Mouse (Mus musculus) fat pad, adult 2 months (tissue): ENCODE data around the gene Bmp8a.
"Not testable (repeated sequence)": the region's sequence is repeated elsewhere in the genome, so short reads cannot be mapped to it uniquely, and the experiment has no call there.

Experiments
- DNase-seq: peaks from one replicate; pipeline ENCODE4 v3.0.0-alpha.2; 2011; ENCODE audit warnings: low read depth, low spot score; ENCODE audit errors: extremely low read depth

The Bmp8a gene

DNA sequence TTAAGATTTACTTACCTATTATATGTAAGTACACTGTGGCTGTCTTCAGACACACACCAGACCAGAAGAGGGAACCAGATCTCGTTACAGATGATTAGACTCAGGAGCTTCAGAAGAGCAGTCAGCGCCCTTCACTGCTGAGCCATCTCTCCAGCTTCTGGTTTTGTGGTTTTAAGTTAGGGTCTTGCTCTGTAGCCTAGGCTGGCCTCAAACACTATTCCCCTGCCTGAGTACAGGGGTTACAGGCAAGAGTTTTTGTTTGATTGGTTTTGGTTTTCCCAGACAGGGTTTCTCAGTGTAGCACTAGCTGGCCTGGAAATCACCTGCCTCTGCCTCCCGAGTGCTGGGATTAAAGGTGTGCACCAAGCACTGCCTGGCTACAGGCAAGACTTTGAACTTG is 50.7 kb downstream of the Bmp8a start:
- DNase-seq = no peak

DNA sequence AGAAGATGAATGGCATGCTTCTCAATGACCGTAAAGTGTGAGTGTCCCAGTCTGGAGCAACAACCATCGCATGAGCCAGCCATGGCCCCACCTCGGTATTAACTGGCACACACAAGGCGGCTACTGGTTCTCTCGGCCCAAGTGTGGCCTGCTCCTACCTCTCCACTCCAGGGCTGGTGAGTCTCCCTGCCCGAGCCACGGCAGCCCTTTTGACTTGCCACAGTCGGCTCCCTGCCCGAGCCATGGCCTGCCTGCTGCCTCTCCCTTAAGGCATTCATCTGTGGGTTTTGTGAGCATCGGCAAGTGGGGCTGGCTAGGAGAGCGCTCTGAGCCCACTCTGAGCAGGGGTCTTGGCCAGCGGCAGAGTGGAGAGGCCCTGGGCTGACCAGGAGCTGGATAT is 54.0 kb downstream of the Bmp8a start:
- DNase-seq = no peak

DNA sequence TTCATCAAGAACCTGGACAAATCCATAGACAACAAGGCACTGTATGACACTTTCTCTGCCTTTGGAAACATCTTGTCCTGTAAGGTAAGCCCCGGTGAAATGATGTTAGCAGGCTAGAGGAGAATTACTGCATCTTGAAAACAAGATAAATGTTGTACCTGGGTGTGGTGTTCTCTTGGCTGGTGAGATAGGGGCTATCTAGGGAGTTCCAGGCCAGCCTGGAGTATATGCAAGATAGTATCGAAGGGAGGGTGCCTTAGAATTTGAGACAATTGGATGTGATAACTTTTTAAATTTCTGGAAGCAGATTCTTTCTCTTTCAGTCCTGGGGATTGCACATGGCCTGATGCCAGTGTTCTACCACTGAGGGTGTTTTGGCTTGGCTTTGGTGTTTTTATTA is 56.3 kb downstream of the Bmp8a start:
- no peak for DNase-seq

DNA sequence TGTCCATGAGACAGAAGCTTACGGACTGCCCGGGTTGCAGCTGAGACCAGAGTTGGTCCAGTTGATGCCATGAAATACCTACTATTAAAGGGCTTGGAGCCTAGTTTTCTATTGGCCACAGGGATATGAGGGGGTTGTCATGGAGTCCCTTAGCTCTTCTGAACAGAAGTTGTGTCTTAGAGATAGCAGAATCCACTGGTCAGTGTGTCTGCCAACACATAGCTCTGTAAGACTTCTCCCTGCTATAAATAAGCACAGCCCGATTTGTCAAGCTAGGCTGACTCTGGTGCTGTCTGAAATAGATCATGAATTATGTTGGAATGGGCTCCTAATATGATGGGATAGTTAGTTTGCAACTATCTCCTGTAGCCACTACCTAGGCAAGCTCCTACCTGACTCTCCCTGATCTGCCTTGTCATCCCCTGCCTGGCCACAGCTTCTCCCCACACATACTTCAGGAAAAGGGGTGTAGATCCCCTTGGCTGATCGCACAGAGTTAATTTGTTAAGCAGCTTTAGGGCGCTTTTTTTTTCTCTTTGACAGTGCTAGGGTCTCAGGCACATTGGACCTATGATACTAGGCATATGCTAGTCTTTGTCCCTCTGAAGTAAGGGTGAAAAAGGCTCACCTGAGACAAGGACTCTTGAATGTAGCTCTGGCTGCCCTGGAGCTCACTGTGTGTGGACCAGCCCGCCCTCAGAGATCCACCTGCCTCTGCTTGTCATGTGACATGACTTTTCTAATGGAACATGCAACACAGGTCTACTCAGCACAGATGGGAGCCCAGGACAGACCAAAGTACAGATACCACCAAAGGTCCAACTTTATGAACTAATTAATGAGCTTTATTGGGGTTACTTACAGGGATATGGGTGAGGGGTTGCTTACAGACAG is 58.1 kb downstream of the Bmp8a start:
- no peak for DNase-seq

DNA sequence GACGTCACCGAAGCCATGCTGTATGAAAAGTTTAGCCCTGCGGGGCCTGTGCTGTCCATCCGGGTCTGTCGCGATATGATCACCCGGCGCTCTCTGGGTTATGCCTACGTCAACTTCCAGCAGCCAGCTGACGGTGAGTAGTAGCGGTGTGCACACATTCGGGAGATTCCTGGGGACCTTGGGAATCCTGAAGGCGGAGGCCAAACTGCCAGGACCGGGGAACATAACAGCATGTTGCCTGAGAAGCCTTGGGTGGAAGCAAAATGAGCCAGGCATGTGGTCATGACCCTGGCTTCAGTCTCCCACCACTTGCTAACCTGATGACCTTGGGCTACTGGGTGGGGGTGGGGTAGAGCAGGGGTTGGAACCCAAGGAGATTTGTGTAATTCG is 59.4 kb downstream of the Bmp8a start:
- DNase-seq = not testable (repeated sequence)

DNA sequence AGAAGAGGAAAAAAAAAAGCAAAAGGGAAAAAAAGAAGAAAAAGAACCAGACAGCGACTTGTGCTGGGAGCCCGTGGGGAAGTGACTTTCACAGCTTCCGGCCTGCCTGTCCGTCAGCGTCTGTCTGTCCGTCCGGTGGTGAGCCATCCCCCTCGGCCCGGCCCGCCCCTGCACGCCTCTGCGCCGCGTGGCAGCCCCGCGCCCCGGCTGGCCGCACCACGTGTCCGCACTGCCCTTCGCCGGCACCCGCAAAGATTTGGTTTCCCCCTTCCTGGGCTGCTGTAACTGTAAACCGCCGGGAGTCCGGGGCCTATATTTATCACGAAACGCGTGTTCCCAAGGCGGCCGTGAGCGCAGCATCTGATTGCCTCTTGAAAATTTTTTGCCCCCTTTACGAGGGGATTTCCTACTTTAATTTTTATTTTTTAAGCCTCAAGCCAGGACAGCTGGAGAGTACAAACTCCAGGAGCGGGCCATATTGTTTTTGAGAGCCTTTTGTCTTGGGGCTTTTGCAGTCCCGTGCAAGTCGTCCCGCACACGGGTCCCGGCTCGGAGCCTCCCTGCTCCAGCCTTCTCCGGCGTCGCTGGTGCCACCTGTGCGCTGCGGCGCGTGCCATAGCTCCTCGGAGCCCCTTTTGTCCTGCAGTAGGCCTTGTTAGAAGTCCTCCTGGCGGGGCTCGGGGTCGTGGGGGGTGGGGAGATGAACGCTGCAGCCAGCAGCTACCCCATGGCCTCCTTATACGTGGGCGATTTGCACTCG is 60.0 kb downstream of the Bmp8a start:
- not testable (repeated sequence) for DNase-seq

DNA sequence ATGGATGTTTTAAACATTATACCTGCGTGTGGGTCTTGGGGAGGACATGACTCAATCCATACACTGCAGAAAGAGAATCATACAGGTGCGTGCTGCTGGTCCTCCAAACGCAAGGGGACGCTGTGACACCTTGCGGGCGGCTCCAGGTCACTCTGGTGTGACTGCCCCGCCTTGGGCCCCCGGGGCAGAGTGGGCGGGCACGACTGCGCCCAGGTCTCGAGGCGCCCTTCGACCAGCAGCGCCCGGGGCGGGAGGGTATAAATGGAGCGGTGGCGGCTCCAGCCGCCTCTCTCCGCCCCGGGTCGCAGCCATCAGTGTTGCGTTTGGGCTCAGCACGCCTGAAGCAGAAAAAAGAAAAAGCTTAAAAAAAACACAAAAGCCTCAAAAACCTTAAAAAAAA is 60.6 kb downstream of the Bmp8a start:
- DNase-seq = no peak

DNA sequence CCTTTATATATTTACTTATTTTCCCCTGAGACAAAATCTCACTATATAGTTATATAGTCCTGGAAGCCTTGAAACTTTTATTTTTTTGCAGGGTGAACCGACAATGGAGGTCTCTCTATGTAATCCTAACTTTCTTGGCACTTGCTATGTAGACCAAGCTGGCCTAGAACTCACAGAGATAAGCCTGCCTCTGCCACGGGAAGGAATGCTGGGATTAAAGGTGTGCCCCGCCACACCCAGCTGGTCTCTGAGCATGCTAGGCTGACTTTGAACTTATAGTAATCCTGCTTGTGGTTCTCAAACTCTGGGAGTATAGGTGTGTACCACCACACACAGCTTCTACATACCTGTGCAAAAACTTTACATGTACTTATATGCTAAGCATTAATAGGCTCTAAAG is 62.9 kb downstream of the Bmp8a start:
- no peak for DNase-seq

DNA sequence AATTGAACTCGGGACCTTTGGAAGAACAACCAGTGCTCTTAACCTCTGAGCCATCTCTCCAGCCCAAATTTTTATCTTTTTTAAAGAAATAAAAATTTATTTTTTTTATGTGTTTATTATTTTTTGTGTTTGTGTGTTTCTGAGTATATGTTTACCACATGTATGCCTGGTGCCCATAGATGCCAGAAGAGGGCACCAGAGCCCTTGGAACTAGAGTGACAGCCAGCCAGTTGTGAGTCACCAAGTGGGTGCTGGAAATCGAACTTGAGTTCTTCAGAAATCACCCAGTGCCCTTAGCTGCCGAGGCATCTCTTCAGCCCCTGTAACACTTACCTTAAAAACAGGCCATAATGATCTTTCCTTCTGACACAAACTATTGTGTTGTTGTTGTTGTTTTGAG is 72.0 kb downstream of the Bmp8a start:
- DNase-seq = no peak
